Mouse (Mus musculus) left cerebral cortex, adult 18-20 months (tissue): Measurements from ENCODE around the gene Vmn2r16. TPM values are rescaled to one million over a fixed set of nuclear protein-coding genes. Genes with fewer than 3 reads are reported as not detected.

Experiments used
- DNase-seq, 2 experiments: peaks; one replicate each; pipeline ENCODE4 v3.0.0; 2021 to 2022; ENCODE audit warnings: low spot score in 2 of 2, mixed read lengths in 1 of 2
- long read RNA-seq, 2 experiments: library from polyadenylated mRNA; stranded (forward); transcript quantifications; one replicate each; pipeline ENCODE4 v2.0.0; 2021
- total RNA-seq, 2 experiments: library from RNA; stranded (reverse); gene quantifications; 2 replicates each; pipeline ENCODE4 v1.2.3; 2021

Vmn2r16 gene
- total RNA-seq: not detected
- long read RNA-seq, experiment 1: 0 reads
- long read RNA-seq, experiment 2: 0 reads

DNA sequence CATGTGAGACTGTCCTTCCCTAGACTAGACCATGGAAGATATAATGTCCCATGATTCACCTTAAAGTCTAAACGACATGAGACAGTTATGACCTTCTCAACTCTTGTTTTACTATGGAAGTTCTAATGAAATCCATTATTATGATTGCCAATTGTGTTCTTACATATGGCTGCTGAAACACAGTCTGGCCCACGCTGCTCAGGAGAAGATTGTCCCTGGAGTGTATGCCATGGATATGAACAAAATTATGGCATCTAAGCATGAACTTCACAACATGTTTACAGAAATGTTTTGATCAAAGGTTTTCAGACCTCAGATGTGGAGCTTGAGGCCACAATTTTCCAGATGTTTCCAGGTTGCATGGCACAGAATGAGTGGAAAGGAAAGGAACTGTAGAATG is at the start of gene Vmn2r16:
TSS of gene Vmn2r16 (plus strand) at position 301 of the 400 bp plus-strand sequence.
- no peak for DNase-seq

DNA sequence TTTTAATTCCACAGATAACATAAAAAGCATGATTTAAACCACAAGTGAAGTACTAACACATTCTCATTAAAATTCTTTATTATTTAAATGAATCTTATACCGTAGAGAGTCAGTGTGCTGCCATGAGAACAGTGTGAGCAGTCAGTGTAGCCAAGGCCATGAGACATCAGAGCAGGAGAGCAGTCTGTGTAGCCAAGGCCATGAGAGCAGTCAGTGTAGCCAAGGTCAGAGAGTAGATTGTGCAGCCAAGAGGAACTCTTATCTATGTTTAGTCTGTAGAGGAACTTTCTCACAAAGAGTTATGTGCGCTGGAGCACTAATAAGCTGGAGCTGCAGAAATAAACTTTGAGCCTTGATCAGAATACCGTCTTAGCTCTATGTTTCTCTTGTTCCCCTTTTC is 35.3 kb upstream of the Vmn2r16 start:
- no peak for DNase-seq

DNA sequence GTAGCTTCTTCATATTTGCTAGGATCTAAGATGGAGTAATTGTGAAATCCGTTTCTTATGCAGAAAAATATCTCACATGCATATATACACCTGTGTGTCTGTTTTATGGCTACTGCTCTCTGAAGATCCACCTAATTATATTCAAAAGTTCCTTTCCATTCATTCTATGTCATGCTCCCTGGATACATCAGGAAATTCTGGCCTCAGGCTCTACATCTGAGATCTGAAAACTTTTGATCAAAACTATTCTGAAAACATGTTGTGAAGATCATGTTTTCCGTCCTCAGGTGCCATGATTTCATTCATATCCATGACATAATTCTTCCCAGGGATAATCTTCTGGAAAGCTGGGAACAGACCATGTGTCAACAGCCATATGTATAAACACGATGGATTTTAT is 32.4 kb upstream of the Vmn2r16 start, which contains the start of gene Vmn2r15:
TSS of gene Vmn2r15 (minus strand) at position 101 of the 400 bp plus-strand sequence.
- no peak for DNase-seq

DNA sequence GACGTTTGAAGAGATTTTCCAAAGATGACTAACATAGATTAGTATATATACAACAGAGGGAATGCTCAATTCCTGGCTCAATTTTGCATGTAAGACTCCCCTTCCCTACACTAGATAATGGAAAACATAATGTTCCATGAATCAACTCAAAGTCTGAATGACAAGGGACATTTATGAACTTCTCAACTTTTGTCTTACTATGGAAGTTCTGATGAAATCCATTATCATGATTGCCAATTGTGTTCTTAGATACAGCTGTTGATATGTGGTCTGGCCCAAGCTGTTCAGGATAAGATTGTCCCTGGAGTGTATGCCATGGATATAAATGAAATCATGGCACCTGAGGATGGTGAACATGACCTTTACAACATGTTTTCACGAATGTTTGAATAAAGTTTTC is 89.4 kb downstream of the Vmn2r16 start, which contains the start of gene Vmn2r17:
TSS of gene Vmn2r17 (plus strand) at position 301 of the 400 bp plus-strand sequence.
- DNase-seq: no peak

Other genes starting within 250 kb of the Vmn2r16 start
- gene Vmn2r12, start 232.2 kb upstream of the Vmn2r16 start, total RNA-seq: not detected
- gene Vmn2r13, start 138.0 kb upstream of the Vmn2r16 start, total RNA-seq: not detected
- not detected for gene Vmn2r14, start 105.5 kb upstream of the Vmn2r16 start, total RNA-seq
- not detected for gene Vmn2r15, start 32.5 kb upstream of the Vmn2r16 start, total RNA-seq
- not detected for gene Vmn2r17, start 89.5 kb downstream of the Vmn2r16 start, total RNA-seq
- gene Crlf2, start 228.8 kb downstream of the Vmn2r16 start, total RNA-seq: 10 to 100 TPM; 33.1 to 39.1 TPM